Mouse (Mus musculus) telencephalon, adult 2 months (tissue): ENCODE results near the gene H2-M10.2.
A peak's percentile ranks its signal among the peaks of the same experiment; 100 is the strongest.

Experiments
- DNase-seq: peaks from one replicate; pipeline ENCODE4 v3.0.0-alpha.2; 2011; ENCODE audit warnings: low read depth, low spot score

The H2-M10.2 gene

GRCm38 (mm10) chr17:36286390-36286789 lies at the start of gene H2-M10.2:
Gene H2-M10.2, minus strand, starts transcription at chr17:36286490.
- DNase-seq: no peak

GRCm38 (mm10) chr17:36326055-36326454 lies 39.8 kb upstream of the H2-M10.2 start, which contains the start of gene H2-M10.1:
Gene H2-M10.1, minus strand, starts transcription at chr17:36326155.
- DNase-seq: no peak

- peak; percentile 6 for DNase-seq
Observed at GRCm38 (mm10) chr17:36315689-36316253, 29.5 kb upstream of the H2-M10.2 start.

GRCm38 (mm10) chr17:36315041-36315688 lies 28.9 kb upstream of the H2-M10.2 start:
- DNase-seq: peak; percentile 83

GRCm38 (mm10) chr17:36314511-36314910 lies 28.2 kb upstream of the H2-M10.2 start:
- peak; percentile 28 for DNase-seq

GRCm38 (mm10) chr17:36309293-36309692 lies 23.0 kb upstream of the H2-M10.2 start:
- no peak for DNase-seq

GRCm38 (mm10) chr17:36308855-36309254 lies 22.6 kb upstream of the H2-M10.2 start:
- peak; percentile 74 for DNase-seq

GRCm38 (mm10) chr17:36281521-36282245 lies 4.6 kb downstream of the H2-M10.2 start:
- DNase-seq: no peak

GRCm38 (mm10) chr17:36274776-36275175 lies 11.5 kb downstream of the H2-M10.2 start:
- DNase-seq: no peak

GRCm38 (mm10) chr17:36273796-36274195 lies 12.5 kb downstream of the H2-M10.2 start:
- no peak for DNase-seq

- DNase-seq: no peak
Observed at GRCm38 (mm10) chr17:36272643-36273366, 13.5 kb downstream of the H2-M10.2 start.

- DNase-seq: peak; percentile 80
Observed at GRCm38 (mm10) chr17:36271586-36272256, 14.6 kb downstream of the H2-M10.2 start, which contains the start of gene Trim39. Gene Trim39, minus strand, starts transcription at chr17:36272247.

- peak; percentile 70 for DNase-seq
Observed at GRCm38 (mm10) chr17:36270956-36271585, 15.2 kb downstream of the H2-M10.2 start.

GRCm38 (mm10) chr17:36265834-36266233 lies 20.5 kb downstream of the H2-M10.2 start:
- DNase-seq: no peak

GRCm38 (mm10) chr17:36264273-36264925 lies 21.9 kb downstream of the H2-M10.2 start:
- no peak for DNase-seq

- DNase-seq: no peak
Observed at GRCm38 (mm10) chr17:36261511-36262166, 24.7 kb downstream of the H2-M10.2 start.

- no peak for DNase-seq
Observed at GRCm38 (mm10) chr17:36257969-36258368, 28.3 kb downstream of the H2-M10.2 start, which contains the start of gene Rpp21. Gene Rpp21, minus strand, starts transcription at chr17:36258069.

GRCm38 (mm10) chr17:36257241-36257947 lies 28.9 kb downstream of the H2-M10.2 start:
- peak; percentile 82 for DNase-seq

- no peak for DNase-seq
Observed at GRCm38 (mm10) chr17:36253087-36253600, 33.1 kb downstream of the H2-M10.2 start.
